Mouse (Mus musculus) induced T-regulatory cell, adult 2 months (primary cell): Measurements from ENCODE around the gene Bbs1.
"Not testable (repeated sequence)": the region's sequence is repeated elsewhere in the genome, so short reads cannot be mapped to it uniquely, and the experiment has no call there.

Experiments
- DNase-seq: peaks from one replicate; pipeline ENCODE4 v3.0.0-alpha.2; 2012; ENCODE audit warnings: low read depth

Gene Bbs1

GRCm38 (mm10) chr19:4883961-4884360 lies 22.5 kb downstream of the Bbs1 start:
- no peak for DNase-seq

GRCm38 (mm10) chr19:4879324-4879703 lies 27.1 kb downstream of the Bbs1 start:
- DNase-seq, result no peak

GRCm38 (mm10) chr19:4878405-4879323 lies 27.8 kb downstream of the Bbs1 start, which contains the start of gene Zdhhc24:
TSS of gene Zdhhc24 (plus strand) at chr19:4878668.
- peak; percentile 97 for DNase-seq

GRCm38 (mm10) chr19:4877785-4878184 lies 28.6 kb downstream of the Bbs1 start, which contains the start of gene Actn3:
TSS of gene Actn3 (minus strand) at chr19:4877909.
- no peak for DNase-seq

GRCm38 (mm10) chr19:4876755-4877154 lies 29.7 kb downstream of the Bbs1 start:
- no peak for DNase-seq

GRCm38 (mm10) chr19:4876241-4876640 lies 30.2 kb downstream of the Bbs1 start:
- DNase-seq, result no peak

- DNase-seq, result not testable (repeated sequence)
Observed at GRCm38 (mm10) chr19:4874613-4875012, 31.8 kb downstream of the Bbs1 start.

GRCm38 (mm10) chr19:4865147-4865546 lies 41.3 kb downstream of the Bbs1 start:
- DNase-seq, result peak; percentile 62

GRCm38 (mm10) chr19:4863048-4863447 lies 43.4 kb downstream of the Bbs1 start:
- DNase-seq, result no peak

- DNase-seq, result no peak
Observed at GRCm38 (mm10) chr19:4859081-4859480, 47.3 kb downstream of the Bbs1 start.

GRCm38 (mm10) chr19:4855951-4856350 lies 50.5 kb downstream of the Bbs1 start:
- DNase-seq, result no peak

GRCm38 (mm10) chr19:4855470-4855820 lies 51.0 kb downstream of the Bbs1 start:
- no peak for DNase-seq

GRCm38 (mm10) chr19:4854552-4855469 lies 51.6 kb downstream of the Bbs1 start, which contains the start of gene Ctsf:
TSS of gene Ctsf (plus strand) at chr19:4855130.
- peak; percentile 42 for DNase-seq

GRCm38 (mm10) chr19:4850281-4850680 lies 56.1 kb downstream of the Bbs1 start:
- DNase-seq, result no peak

GRCm38 (mm10) chr19:4849800-4850199 lies 56.6 kb downstream of the Bbs1 start:
- no peak for DNase-seq

- DNase-seq, result peak; percentile 75
Observed at GRCm38 (mm10) chr19:4847490-4847889, 58.9 kb downstream of the Bbs1 start.

GRCm38 (mm10) chr19:4845846-4846245 lies 60.6 kb downstream of the Bbs1 start:
- DNase-seq, result peak; percentile 17

- DNase-seq, result peak; percentile 70
Observed at GRCm38 (mm10) chr19:4842611-4843010, 63.8 kb downstream of the Bbs1 start.

GRCm38 (mm10) chr19:4840848-4841247 lies 65.6 kb downstream of the Bbs1 start:
- DNase-seq, result no peak

- DNase-seq, result peak; percentile 99
Observed at GRCm38 (mm10) chr19:4839149-4839548, 67.3 kb downstream of the Bbs1 start, which contains the start of the genes Ccs and Ccdc87. TSS of gene Ccs (minus strand) at chr19:4839332. TSS of gene Ccdc87 (plus strand) at chr19:4839366.

GRCm38 (mm10) chr19:4838526-4839140 lies 67.8 kb downstream of the Bbs1 start:
- no peak for DNase-seq

GRCm38 (mm10) chr19:4837049-4837448 lies 69.4 kb downstream of the Bbs1 start:
- no peak for DNase-seq
